Mouse (Mus musculus): ENCODE data around the gene Morc4.
A peak's percentile ranks its signal among the peaks of the same experiment; 100 is the strongest.

Gene Morc4

GRCm38 (mm10) chrX:139805918-139806317, 65.6 kb downstream of the Morc4 start:
- no peak for DNase-seq (ENCODE audit: low read depth)

- no peak for DNase-seq (ENCODE audit: low read depth)
Observed at GRCm38 (mm10) chrX:139803028-139803427, 68.4 kb downstream of the Morc4 start.

- no peak for DNase-seq (ENCODE audit: low read depth)
Observed at GRCm38 (mm10) chrX:139800406-139800878, 71.0 kb downstream of the Morc4 start, which contains the start of gene Cldn2. Gene Cldn2, plus strand, starts transcription at chrX:139800828.

GRCm38 (mm10) chrX:139799953-139800352, 71.5 kb downstream of the Morc4 start:
- DNase-seq (ENCODE audit: low read depth): no peak

GRCm38 (mm10) chrX:139797875-139798274, 73.6 kb downstream of the Morc4 start:
- DNase-seq (ENCODE audit: low read depth): no peak

DNA sequence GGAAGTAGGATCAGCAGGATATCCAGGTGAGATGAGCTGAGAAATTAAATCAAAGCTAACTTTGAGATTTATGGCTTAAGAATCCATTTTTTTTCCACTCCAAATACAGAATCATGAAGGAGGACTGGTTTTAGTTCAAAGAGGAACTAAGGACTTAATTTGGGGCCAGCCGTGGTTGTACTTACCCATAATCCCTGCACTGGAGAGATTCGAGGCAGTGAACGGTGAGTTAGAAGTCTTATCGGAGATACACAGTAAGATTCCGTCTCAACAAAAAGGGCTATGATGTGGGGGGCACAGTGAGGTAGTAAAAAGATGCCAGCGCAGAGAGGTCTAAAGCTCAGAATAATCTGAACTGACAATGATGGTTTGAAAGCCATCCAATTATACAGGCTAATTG, 75.4 kb downstream of the Morc4 start:
- DNase-seq (ENCODE audit: low read depth): no peak

GRCm38 (mm10) chrX:139794072-139794845, 77.2 kb downstream of the Morc4 start:
- no peak for DNase-seq (ENCODE audit: low read depth)

DNA sequence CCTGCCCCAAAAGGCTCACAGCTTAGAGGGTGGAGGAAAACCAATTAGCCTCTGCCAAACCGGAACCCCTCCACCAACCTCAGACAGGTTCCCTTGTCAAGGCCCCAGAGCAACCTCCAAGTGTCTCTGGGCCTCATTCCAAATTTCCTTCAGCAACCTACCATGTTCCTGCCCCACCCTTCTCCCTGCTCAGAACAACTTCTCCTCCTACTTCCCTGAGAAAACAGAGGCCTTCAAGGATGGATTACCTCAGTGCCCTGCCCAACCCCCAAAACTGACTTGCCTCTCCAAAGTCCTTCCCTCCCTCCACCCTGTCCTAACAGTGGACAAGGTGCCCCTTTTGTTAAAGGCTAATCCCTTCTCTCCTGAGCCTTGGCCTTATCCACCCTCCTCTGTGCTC, 85.7 kb downstream of the Morc4 start:
- no peak for DNase-seq (ENCODE audit: low read depth)

GRCm38 (mm10) chrX:139783045-139783422, 88.4 kb downstream of the Morc4 start:
- no peak for DNase-seq (ENCODE audit: low read depth)

DNA sequence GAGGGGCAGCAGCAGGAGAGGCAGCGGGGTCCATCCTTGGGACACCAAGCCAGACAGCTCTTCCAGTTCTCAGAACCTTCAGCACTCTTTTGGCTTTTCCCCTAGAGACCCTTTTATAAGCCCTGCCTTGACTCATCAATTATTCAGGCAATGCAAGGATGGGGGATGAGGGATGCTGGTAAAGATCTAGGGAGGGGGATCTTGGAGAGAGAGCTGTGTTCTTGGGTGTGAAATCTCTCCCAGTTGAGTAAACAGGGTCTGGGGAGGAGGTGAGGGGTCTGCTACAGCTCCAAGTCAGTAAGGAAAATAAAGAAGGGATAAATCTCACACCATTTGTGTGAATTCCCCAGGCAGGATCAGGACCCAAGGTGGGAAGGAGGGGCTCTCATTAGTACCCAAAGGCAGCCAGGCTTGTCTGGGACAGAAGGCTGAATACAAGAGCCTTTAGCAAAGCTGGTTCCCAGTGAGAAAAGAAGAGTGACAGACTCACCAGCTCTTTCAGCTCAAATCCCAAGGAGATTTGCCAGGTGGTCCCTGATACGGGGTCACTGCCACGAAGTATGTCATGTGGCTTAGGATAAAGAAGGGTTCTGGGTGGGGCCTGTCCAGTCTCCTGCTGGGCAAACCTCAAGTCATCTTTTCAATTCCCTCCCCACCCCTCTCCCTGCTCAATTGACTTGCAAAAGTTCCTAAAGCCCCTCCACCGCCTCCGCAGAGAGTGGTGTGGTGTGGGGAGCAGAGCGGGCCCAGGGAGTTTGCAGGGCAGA, 89.0 kb downstream of the Morc4 start, which contains the start of gene Ripply1:
TSS of gene Ripply1 (minus strand) at position 76 of the 767 bp plus-strand sequence.
- DNase-seq (ENCODE audit: low read depth): no peak

DNA sequence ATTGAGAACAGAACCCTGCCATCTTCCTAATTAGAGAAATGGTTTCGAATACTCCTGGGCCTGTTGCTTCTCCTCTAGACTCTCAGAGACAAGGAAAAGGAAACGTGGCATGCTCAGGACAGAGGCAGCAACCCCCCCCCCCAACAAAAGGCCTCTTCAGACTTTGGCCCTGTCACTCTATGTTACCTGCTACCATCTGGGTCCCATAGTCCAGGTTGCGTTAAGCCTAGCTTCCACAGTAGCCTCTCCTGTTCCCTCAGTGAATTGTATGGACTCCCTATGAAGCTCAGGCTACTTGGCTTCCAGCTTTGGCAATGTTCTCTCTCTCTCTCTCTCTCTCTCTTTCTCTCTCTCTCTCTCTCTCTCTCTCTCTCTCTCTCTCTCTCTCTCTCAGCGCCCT, 89.9 kb downstream of the Morc4 start:
- no peak for DNase-seq (ENCODE audit: low read depth)

- no peak for DNase-seq (ENCODE audit: low read depth)
Observed at GRCm38 (mm10) chrX:139780988-139781387, 90.5 kb downstream of the Morc4 start.

GRCm38 (mm10) chrX:139779401-139779800, 92.1 kb downstream of the Morc4 start:
- DNase-seq (ENCODE audit: low read depth): no peak

DNA sequence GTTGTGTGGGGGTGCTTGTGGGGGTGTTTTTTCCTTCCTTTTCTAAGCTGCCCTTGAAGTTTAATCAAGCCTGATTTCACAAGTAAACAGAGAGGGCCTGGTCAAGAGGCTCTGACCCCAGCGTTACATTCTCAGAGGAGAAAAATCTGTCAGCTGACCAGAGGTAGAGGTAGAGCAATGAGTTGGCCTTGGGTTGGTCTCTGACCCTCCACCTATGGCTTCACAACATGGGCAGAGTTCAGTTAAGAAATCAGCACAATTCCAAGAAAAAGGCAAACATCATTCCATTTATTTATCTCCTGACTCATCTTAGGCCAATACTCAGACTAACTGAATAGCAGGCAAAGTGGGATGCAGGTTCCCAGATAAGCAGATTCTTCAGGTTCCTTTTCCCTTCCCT, 92.6 kb downstream of the Morc4 start:
- DNase-seq (ENCODE audit: low read depth): no peak

DNA sequence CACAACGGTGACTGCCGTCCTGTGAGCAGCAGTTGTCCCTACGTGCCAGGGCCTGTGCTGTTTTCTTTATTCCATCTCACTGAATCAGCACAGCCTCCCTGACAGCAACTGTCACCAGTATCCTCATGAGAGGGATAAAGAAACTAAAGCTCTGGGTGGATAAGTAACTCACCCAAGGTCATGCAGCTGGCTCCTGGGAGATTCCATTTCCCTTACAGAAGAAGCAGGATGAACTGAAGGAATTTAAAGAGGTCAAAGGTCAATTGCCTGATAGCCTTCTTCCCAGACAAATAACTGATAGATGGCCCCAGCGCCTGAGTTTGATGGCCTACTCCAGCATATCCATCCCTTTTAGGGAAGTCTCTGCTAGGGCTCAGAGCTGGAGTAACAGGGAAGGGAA, 94.1 kb downstream of the Morc4 start:
- DNase-seq (ENCODE audit: low read depth): no peak

- no peak for DNase-seq (ENCODE audit: low read depth)
Observed at GRCm38 (mm10) chrX:139775084-139775612, 96.3 kb downstream of the Morc4 start.

- peak; percentile 31 for DNase-seq (ENCODE audit: low read depth)
Observed at GRCm38 (mm10) chrX:139774309-139775083, 97.0 kb downstream of the Morc4 start.

Measured in c-Kit-positive CD71-negative TER-119-negative erythroid progenitor cells, embryonic 14.5 days (primary cell).